Mouse (Mus musculus): ENCODE results near the gene Naa50. TPM values are rescaled to one million over a fixed set of nuclear protein-coding genes. Genes with fewer than 3 reads are reported as not detected.
A peak's percentile ranks its signal among the peaks of the same experiment; 100 is the strongest.

The Naa50 gene
- polyA plus RNA-seq, 1 experiment from 2014 or later = 92.1 TPM

DNA sequence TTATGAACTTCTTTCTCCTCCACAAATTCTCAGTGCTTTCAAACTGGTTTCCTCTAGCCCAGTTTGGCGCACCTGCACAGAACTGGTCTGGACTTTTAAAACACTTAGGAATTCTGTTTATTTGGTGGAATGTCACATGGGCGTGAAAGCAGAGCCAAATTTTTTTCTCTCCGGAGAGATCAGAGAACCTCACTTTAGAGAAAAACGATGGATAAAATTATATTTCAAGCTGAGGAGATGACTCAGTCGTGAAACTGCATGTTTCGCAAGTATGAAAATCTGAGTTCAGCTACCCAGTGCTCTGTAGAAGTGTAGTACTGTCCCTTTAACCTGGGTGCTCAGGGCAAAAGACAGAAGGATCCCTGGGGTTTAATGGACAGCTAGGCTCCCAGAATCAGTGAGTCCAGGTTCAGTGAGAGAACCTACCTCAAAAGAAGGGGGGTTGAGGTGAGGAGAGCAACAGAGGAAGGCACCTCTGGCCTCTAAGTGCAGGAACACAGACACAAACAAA is 3.1 kb upstream of the Naa50 start:
- no peak overlapping the region for H3K4me2 ChIP-seq (ENCODE audit: low read depth, low read length)
- H3K9ac ChIP-seq (ENCODE audit: low read depth, low read length) = no peak overlapping the region
- H3K4me1 ChIP-seq (ENCODE audit: control insufficient read depth, insufficient read depth, low read length) = peaks cover 7% of the 10 kb centered on the region
- H3K36me3 ChIP-seq (ENCODE audit: control insufficient read depth, insufficient read depth, low read length) = no peaks in the 10 kb centered on the region
- no peak overlapping the region for H3K27ac ChIP-seq (replicated peaks; ENCODE audit: low read depth, low read length)
- DNase-seq (ENCODE audit: low spot score) (no peak), ATAC-seq (ENCODE audit: low read depth) (no peak)
- no peaks in the 10 kb centered on the region for H3K27me3 ChIP-seq (replicated peaks; ENCODE audit: control insufficient read depth, insufficient read depth, low read length)
- WGBS = 82% methylated on average over 6 of the region's 6 CpGs
- H3K9me3 ChIP-seq (ENCODE audit: control insufficient read depth, low read length) = no peaks in the 10 kb centered on the region
- no peak overlapping the region for H3K4me3 ChIP-seq (ENCODE audit: low read depth, low read length)

DNA sequence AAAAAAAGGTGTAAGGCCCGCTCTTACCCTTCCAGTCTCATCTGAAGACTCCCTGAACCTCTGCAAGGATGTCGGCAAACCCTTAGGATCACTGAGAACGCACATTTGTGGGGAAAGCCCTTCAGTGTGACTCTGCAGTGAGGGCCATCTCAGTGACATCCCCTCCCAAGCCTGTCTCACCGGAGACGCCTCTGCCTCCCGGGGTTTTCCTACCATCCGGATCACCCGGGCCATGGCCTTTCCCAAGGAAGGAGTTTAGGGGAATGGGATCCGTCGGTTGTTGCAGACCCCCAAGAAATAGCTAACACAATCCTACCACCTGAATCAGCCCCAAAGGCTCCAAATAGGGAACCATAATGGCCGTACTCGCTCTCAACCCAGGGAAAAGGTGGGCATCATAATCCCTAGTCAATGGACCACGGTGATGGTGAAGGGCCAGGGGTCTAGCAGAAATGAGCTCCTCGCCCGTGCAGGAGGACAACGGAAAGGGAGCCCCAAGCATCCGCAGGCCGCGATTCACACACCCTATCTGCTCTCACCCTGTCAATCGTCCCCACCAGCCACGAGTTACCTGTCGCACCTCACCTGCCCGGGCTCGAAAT is 1.2 kb upstream of the Naa50 start:
- ATAC-seq (ENCODE audit: low read depth) (no peak; the same call in 1 of the 2 replicates), DNase-seq (ENCODE audit: low spot score) (peak; percentile 10)
- H3K4me3 ChIP-seq (ENCODE audit: low read depth, low read length) = peak overlapping the region; percentile 99
- H3K27ac ChIP-seq (replicated peaks; ENCODE audit: low read depth, low read length) = peak overlapping the region; percentile 97
- peak overlapping the region; percentile 96 for H3K9ac ChIP-seq (ENCODE audit: low read depth, low read length)
- no peaks in the 10 kb centered on the region for H3K27me3 ChIP-seq (replicated peaks; ENCODE audit: control insufficient read depth, insufficient read depth, low read length)
- peak overlapping the region; percentile 96 for H3K4me2 ChIP-seq (ENCODE audit: low read depth, low read length)
- H3K4me1 ChIP-seq (ENCODE audit: control insufficient read depth, insufficient read depth, low read length) = peaks cover 10% of the 10 kb centered on the region
- WGBS = 3% methylated on average over 22 of the region's 24 CpGs
- H3K9me3 ChIP-seq (ENCODE audit: control insufficient read depth, low read length) = no peaks in the 10 kb centered on the region
- no peaks in the 10 kb centered on the region for H3K36me3 ChIP-seq (ENCODE audit: control insufficient read depth, insufficient read depth, low read length)

DNA sequence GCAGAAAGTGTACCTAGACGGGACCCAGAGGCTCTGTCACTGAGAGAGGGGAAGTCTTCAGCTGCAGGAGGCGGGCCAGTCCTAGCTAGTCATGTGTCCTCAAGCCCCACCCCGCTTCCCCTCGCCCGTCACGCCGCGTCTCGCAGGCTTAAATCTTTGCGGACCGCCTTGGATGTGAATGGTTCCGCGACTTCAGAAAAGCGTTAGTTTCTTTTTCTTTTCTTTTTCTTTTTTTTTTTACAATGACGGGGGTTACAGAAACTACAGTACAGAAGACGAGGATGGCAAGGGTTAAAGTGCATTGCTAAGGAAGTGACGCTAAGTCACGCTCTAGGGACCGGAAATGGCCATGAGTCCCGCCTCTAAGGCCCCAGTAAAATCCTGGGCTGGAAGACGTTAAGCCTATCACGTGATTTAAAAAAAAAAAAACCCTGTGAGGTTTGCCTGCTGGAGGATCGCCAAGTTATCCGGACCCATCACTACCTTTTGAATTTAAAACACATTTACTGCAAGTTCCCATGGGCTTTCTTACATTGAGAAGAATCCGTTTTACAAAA is 573 bp upstream of the Naa50 start:
- H3K9ac ChIP-seq (ENCODE audit: low read depth, low read length) = peak overlapping the region; percentile 96
- no peaks in the 10 kb centered on the region for H3K9me3 ChIP-seq (ENCODE audit: control insufficient read depth, low read length)
- ATAC-seq (ENCODE audit: low read depth) = peak; percentile 90
- H3K4me1 ChIP-seq (ENCODE audit: control insufficient read depth, insufficient read depth, low read length) = peaks cover 10% of the 10 kb centered on the region
- H3K27me3 ChIP-seq (replicated peaks; ENCODE audit: control insufficient read depth, insufficient read depth, low read length) = no peaks in the 10 kb centered on the region
- no peaks in the 10 kb centered on the region for H3K36me3 ChIP-seq (ENCODE audit: control insufficient read depth, insufficient read depth, low read length)
- H3K27ac ChIP-seq (replicated peaks; ENCODE audit: low read depth, low read length) = peak overlapping the region; percentile 97
- H3K4me3 ChIP-seq (ENCODE audit: low read depth, low read length) = peak overlapping the region; percentile 99
- peak; percentile 99 for DNase-seq (ENCODE audit: low spot score)
- WGBS = under 1% methylated on average over 25 of the region's 25 CpGs
- peak overlapping the region; percentile 96 for H3K4me2 ChIP-seq (ENCODE audit: low read depth, low read length)

DNA sequence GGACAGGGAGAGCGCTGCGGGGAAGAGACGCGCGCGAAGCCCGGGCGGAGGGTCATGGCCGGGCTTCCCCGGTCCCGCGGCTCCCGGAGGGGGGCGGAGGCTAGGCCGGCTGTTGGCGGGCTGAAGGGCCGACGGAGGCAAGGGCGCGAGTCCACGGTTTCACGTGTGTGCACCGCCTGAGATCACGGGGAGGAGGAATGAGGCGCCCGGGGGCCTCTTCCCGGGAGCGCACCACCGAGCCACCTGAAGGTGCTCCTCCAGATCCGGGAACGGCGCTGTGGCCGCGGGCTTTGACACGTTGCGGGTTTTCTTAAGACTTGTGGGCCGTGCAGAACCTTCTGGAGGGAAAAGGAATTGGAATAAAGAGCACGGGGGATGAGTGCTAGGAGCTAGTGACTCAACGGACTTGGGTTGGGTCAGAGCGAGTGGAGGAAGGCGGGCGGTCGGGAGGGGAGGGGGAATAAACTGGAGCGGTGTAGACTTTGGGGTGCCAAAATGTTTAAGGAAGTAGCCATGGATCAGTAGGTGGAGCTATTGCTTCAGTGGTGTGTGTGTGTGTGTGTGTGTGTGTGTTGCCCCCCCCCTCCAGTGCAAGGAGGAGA is 657 bp downstream of the Naa50 start:
- H3K4me1 ChIP-seq (ENCODE audit: control insufficient read depth, insufficient read depth, low read length) = peaks cover 10% of the 10 kb centered on the region

DNA sequence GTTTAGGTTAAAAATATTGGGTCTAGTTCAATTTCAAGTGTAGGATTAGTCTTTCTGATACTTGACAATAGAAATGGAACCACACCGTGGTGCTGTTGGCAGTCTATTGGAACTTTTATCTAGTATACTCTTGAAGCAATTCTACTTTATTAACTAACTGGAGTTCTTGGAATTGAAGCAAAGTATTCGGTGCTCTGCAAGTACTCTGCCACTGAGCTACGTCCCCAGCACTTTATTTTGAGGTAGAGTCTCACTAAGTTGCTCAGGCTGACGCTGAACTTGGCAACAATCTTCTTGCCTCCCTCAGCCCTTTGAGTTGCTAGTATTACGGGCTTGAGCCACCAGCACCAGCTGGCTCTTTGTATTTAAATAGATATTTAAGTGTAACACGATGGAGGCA is 1.9 kb downstream of the Naa50 start:
- H3K27me3 ChIP-seq (replicated peaks; ENCODE audit: control insufficient read depth, insufficient read depth, low read length) = no peaks in the 10 kb centered on the region
- H3K36me3 ChIP-seq (ENCODE audit: control insufficient read depth, insufficient read depth, low read length) = no peaks in the 10 kb centered on the region
- 0 out of 2 replicates have a peak overlapping the region, but pooled peaks have one; percentile 8 for H3K27ac ChIP-seq (replicated peaks; ENCODE audit: low read depth, low read length)
- H3K4me2 ChIP-seq (ENCODE audit: low read depth, low read length) = peak overlapping the region; percentile 96
- ATAC-seq (ENCODE audit: low read depth) = no peak
- WGBS = 52% methylated on average over 6 of the region's 6 CpGs
- peaks cover 10% of the 10 kb centered on the region for H3K4me1 ChIP-seq (ENCODE audit: control insufficient read depth, insufficient read depth, low read length)
- H3K9me3 ChIP-seq (ENCODE audit: control insufficient read depth, low read length) = no peaks in the 10 kb centered on the region
- peak; percentile 54 for DNase-seq (ENCODE audit: low spot score)
- H3K4me3 ChIP-seq (ENCODE audit: low read depth, low read length) = peak overlapping the region; percentile 99
- peak overlapping the region; percentile 96; the same call in 1 of the 2 replicates for H3K9ac ChIP-seq (ENCODE audit: low read depth, low read length)

More for the DNA sequence above, 657 bp downstream of the Naa50 start:
- Histone ChIP-seq H3K9me3 (ENCODE audit: control insufficient read depth, low read length) (no peaks in the 10 kb centered on the region), H3K9ac (ENCODE audit: low read depth, low read length) (peak overlapping the region; percentile 96), H3K36me3 (ENCODE audit: control insufficient read depth, insufficient read depth, low read length) (no peaks in the 10 kb centered on the region), H3K27ac (replicated peaks; ENCODE audit: low read depth, low read length) (peak overlapping the region; percentile 97), H3K4me3 (ENCODE audit: low read depth, low read length) (peak overlapping the region; percentile 99), H3K4me2 (ENCODE audit: low read depth, low read length) (peak overlapping the region; percentile 96), H3K27me3 (replicated peaks; ENCODE audit: control insufficient read depth, insufficient read depth, low read length) (no peaks in the 10 kb centered on the region)
- peak; percentile 72 for ATAC-seq (ENCODE audit: low read depth)
- peak; percentile 94 for DNase-seq (ENCODE audit: low spot score)
- WGBS = under 1% methylated on average over 38 of the region's 44 CpGs

DNA sequence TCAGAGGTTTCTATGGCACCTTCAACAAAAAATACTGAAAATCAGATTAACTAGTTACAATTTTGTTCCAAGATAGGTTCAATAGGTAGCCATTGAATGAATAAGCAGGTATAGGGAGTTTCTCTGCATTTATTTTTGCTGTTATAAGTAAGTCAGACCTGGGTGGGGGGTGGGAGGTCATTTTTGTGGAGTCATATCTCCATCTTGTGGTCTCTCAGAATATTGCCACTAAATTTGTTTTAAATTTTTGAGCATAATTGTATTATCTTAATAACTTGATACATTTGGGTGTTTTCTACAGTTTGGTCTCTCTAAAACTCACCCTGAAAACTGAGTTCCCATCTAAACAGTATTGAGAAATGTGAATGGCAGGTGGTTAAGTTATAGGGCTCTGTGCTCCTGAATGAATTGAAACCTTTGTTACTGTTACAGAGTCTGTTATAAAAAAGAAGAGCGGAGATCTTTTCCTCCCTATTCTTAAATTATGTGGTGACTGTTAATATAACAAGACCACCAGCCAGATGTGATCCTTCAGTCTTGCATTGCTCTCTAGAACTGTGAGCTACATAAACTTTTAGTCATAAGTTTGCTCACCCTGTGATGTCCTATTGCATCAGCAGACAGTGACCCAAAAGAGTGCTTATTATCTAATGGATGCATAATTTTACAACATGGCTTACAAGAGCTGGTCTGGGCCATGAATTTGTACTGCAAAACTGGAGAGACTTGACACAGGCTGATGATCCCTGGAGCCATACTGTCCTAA is 9.6 kb downstream of the Naa50 start:
- Histone ChIP-seq H3K4me1 (ENCODE audit: control insufficient read depth, insufficient read depth, low read length) (no peaks in the 10 kb centered on the region), H3K9me3 (ENCODE audit: control insufficient read depth, low read length) (no peaks in the 10 kb centered on the region), H3K4me3 (ENCODE audit: low read depth, low read length) (no peak overlapping the region), H3K9ac (ENCODE audit: low read depth, low read length) (no peak overlapping the region), H3K27ac (replicated peaks; ENCODE audit: low read depth, low read length) (no peak overlapping the region), H3K4me2 (ENCODE audit: low read depth, low read length) (no peak overlapping the region), H3K36me3 (ENCODE audit: control insufficient read depth, insufficient read depth, low read length) (no peaks in the 10 kb centered on the region), H3K27me3 (replicated peaks; ENCODE audit: control insufficient read depth, insufficient read depth, low read length) (no peaks in the 10 kb centered on the region)
- ATAC-seq (ENCODE audit: low read depth) (no peak), DNase-seq (ENCODE audit: low spot score) (no peak)
- 94% methylated on average over 1 of the region's 1 CpGs for WGBS

DNA sequence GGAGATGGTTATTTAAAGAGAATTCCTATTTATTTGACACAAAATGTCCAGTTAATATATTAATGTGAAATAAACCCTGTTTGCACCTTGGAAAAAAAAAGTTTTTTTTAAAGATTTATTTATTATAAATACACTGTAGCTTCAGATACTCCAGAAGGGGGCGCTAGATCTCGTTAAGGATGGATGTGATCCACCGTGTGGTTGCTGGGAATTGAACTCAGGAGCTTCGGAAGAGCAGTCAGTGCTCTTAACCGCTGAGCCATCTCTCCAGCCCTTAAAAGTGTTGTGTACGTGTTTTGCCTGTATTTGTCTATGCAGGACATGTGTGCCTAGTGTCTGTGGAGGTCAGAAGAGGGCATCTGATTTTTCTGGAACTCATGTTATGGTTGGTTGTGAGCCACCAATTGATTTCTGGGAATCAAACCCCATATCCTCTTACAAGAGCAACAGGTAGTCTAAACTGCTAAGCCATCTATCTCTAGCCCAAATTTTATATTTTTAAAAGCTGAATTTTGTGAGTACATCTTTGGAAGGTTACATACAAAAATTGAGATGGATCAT is 14.9 kb downstream of the Naa50 start:
- no peak overlapping the region for H3K4me2 ChIP-seq (ENCODE audit: low read depth, low read length)
- no peak overlapping the region for H3K9ac ChIP-seq (ENCODE audit: low read depth, low read length)
- H3K27ac ChIP-seq (replicated peaks; ENCODE audit: low read depth, low read length) = no peak overlapping the region
- H3K36me3 ChIP-seq (ENCODE audit: control insufficient read depth, insufficient read depth, low read length) = peaks cover 24% of the 10 kb centered on the region
- H3K9me3 ChIP-seq (ENCODE audit: control insufficient read depth, low read length) = no peaks in the 10 kb centered on the region
- DNase-seq (ENCODE audit: low spot score) (no peak), ATAC-seq (ENCODE audit: low read depth) (no peak)
- no peaks in the 10 kb centered on the region for H3K27me3 ChIP-seq (replicated peaks; ENCODE audit: control insufficient read depth, insufficient read depth, low read length)
- H3K4me3 ChIP-seq (ENCODE audit: low read depth, low read length) = no peak overlapping the region
- 71% methylated on average over 6 of the region's 6 CpGs for WGBS
- no peaks in the 10 kb centered on the region for H3K4me1 ChIP-seq (ENCODE audit: control insufficient read depth, insufficient read depth, low read length)

DNA sequence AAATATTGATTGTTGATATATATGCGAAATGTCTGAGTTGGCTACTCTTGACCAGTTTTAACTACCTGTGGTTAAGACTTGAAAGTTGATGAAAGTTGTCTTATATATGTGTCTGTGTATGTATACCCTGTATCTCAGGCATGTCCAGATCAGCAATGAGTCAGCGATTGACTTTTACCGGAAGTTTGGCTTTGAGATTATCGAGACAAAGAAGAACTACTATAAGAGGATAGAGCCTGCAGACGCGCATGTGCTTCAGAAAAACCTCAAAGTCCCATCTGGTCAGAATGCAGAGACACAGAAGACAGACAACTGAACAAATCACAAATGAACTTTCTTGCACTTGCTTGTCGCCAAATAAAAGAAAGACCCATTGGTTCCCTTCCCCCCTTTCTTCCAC is 19.7 kb downstream of the Naa50 start:
- no peak for DNase-seq (ENCODE audit: low spot score)
- no peak for ATAC-seq (ENCODE audit: low read depth)
- WGBS = 96% methylated on average over 7 of the region's 7 CpGs
- no peak overlapping the region for H3K4me3 ChIP-seq (ENCODE audit: low read depth, low read length)
- no peak overlapping the region for H3K9ac ChIP-seq (ENCODE audit: low read depth, low read length)
- no peaks in the 10 kb centered on the region for H3K27me3 ChIP-seq (replicated peaks; ENCODE audit: control insufficient read depth, insufficient read depth, low read length)
- no peaks in the 10 kb centered on the region for H3K9me3 ChIP-seq (ENCODE audit: control insufficient read depth, low read length)
- no peaks in the 10 kb centered on the region for H3K4me1 ChIP-seq (ENCODE audit: control insufficient read depth, insufficient read depth, low read length)
- peaks cover 38% of the 10 kb centered on the region for H3K36me3 ChIP-seq (ENCODE audit: control insufficient read depth, insufficient read depth, low read length)
- no peak overlapping the region for H3K27ac ChIP-seq (replicated peaks; ENCODE audit: low read depth, low read length)
- H3K4me2 ChIP-seq (ENCODE audit: low read depth, low read length) = no peak overlapping the region

Data from embryonic facial prominence, embryonic 14.5 days (tissue).